Mouse (Mus musculus) liver, postnatal 0 days (tissue): ENCODE data around the gene Slc10a6. TPM values are rescaled to one million over a fixed set of nuclear protein-coding genes. Genes with fewer than 3 reads are reported as not detected.
A peak's percentile ranks its signal among the peaks of the same experiment; 100 is the strongest.

Source experiments
- ATAC-seq: fragments of 200-750 bp; cut with Nextera tagmentation; 2 replicates; pipeline ENCODE4 v1.8.0; 2017; ENCODE audit warnings: mild to moderate bottlenecking, moderate library complexity
- DNase-seq: peaks from one replicate; pipeline ENCODE4 v3.0.0-alpha.2; 2016
- H3K27ac ChIP-seq: fragments of 300-500 bp; sonication (generic); 2 replicates; pipeline ENCODE4 v1.5.1; 2014; ENCODE audit warnings: antibody characterized with exemption, moderate library complexity, mild to moderate bottlenecking, low read depth
- H3K27me3 ChIP-seq: fragments of 300-500 bp; sonication (generic); 2 replicates; pipeline ENCODE4 v1.6.1; 2014; ENCODE audit warnings: low read length, control low read depth, mixed read lengths; ENCODE audit not compliant: insufficient read depth
- H3K36me3 ChIP-seq: fragments of 300-500 bp; sonication (generic); replicated peaks from 2 replicates; pipeline ENCODE4 v1.6.1; 2014; ENCODE audit warnings: mild to moderate bottlenecking, control low read depth, low read length, moderate library complexity, mixed read lengths; ENCODE audit not compliant: insufficient read depth
- H3K4me1 ChIP-seq: fragments of 300-500 bp; sonication (generic); 2 replicates; pipeline ENCODE4 v1.6.1; 2014; ENCODE audit warnings: antibody characterized with exemption, mild to moderate bottlenecking, control low read depth; ENCODE audit not compliant: insufficient read depth
- H3K4me2 ChIP-seq: fragments of 300-500 bp; sonication (generic); 2 replicates; pipeline ENCODE4 v1.6.1; 2014; ENCODE audit warnings: low read depth, mild to moderate bottlenecking, low read length, moderate library complexity, mixed read lengths
- H3K4me3 ChIP-seq: fragments of 300-500 bp; sonication (generic); 2 replicates; pipeline ENCODE4 v1.5.1; 2014; ENCODE audit warnings: low read depth, low read length
- H3K9ac ChIP-seq: fragments of 300-500 bp; sonication (generic); replicated peaks from 2 replicates; pipeline ENCODE4 v1.6.1; 2014; ENCODE audit warnings: mild to moderate bottlenecking, moderate library complexity
- H3K9me3 ChIP-seq: fragments of 300-500 bp; sonication (generic); 2 replicates; pipeline ENCODE4 v1.6.1; 2016; ENCODE audit warnings: mild to moderate bottlenecking, control low read depth, low read length, mixed read lengths
- CTCF ChIP-seq: sonication (generic); IDR thresholded peaks from 2 replicates; pipeline ENCODE4 v1.5.1; 2016; ENCODE audit warnings: antibody characterized with exemption, low read depth
- EP300 ChIP-seq: IDR thresholded peaks from 2 replicates; pipeline ENCODE4 v1.6.1; 2016; ENCODE audit warnings: antibody characterized with exemption, low read depth, mild to moderate bottlenecking
- WGBS: fragments of 180-500 bp; shearing (Covaris S2); extraction: QIAGEN DNeasy Blood & Tissue Kit; methylation state at CpG from one replicate; pipeline ENCODE4 v1.1.7; 2014; ENCODE audit not compliant: insufficient replicate concordance; 5-methylcytosine and 5-hydroxymethylcytosine counted together
- polyA plus RNA-seq: library from polyadenylated mRNA; unstranded; fragments of >200 nt; fragmentation: Nextera tagmentation; extraction: Ambion mirVana; gene quantifications from 2 replicates; pipeline ENCODE4 v1.2.1, GENCODE M21; 2015

The Slc10a6 gene
- polyA plus RNA-seq, 1 experiment from 2014 or later: 0.09 TPM

DNA sequence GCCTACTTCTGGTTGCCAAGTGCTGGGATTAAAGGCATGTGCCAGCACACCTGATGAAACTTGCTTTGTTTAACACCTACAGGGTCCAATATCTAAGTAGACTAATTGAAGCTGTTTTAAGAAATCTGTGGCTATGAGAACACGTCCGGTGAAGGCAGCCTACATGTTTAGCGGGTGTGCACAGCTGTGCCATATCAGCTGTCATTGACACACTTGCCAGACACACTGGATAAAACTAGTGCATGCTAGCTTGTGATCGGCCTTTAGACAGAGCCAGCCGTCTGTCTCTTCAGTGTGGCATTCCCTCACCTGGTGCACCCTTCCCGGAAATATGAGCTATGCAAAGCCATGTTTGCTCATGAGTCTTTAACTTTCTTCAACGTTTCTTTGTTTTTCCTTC, 37.4 kb downstream of the Slc10a6 start:
- 78% methylated on average over 7 of the region's 7 CpGs for WGBS
- TF ChIP-seq EP300 (no peak), CTCF (no peak)
- ATAC-seq: no peak

DNA sequence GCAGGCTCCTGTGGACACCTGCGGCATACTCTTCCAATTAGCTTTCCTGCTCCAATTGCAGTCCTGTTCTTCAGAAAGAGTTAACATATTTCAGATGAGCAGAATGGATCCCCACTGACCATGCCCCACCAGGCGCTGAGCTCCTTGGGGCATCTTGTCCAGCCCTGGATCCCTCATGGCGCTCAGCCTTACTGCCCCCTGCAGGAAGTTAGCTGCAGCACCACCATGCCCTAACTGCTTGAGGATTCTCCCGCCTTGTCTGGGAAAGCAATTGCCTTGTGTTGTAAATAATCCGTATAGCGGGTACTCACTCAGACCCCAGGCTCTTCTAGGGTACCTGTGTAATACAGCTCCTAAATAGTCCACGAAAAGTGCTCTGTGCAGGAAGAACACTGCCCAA, 42.0 kb downstream of the Slc10a6 start:
- 78% methylated on average over 7 of the region's 7 CpGs for WGBS
- Histone ChIP-seq H3K4me1 (no peaks in the 10 kb centered on the region), H3K27ac (no peak overlapping the region), H3K4me3 (no peak overlapping the region), H3K9me3 (no peaks in the 10 kb centered on the region), H3K36me3 (no peaks in the 10 kb centered on the region), H3K4me2 (no peak overlapping the region), H3K9ac (no peak overlapping the region), H3K27me3 (no peaks in the 10 kb centered on the region)
- ATAC-seq: no peak
- TF ChIP-seq CTCF (peak; percentile 48), EP300 (no peak)
- DNase-seq: no peak

More for the DNA sequence above, 37.4 kb downstream of the Slc10a6 start:
- no peak overlapping the region for H3K9ac ChIP-seq
- no peaks in the 10 kb centered on the region for H3K9me3 ChIP-seq
- H3K27me3 ChIP-seq: no peaks in the 10 kb centered on the region
- no peak overlapping the region for H3K27ac ChIP-seq
- peaks cover 6% of the 10 kb centered on the region; the same call in 1 of the 2 replicates for H3K4me1 ChIP-seq
- no peak overlapping the region for H3K4me3 ChIP-seq
- no peak overlapping the region for H3K4me2 ChIP-seq
- no peaks in the 10 kb centered on the region for H3K36me3 ChIP-seq
- DNase-seq: no peak

DNA sequence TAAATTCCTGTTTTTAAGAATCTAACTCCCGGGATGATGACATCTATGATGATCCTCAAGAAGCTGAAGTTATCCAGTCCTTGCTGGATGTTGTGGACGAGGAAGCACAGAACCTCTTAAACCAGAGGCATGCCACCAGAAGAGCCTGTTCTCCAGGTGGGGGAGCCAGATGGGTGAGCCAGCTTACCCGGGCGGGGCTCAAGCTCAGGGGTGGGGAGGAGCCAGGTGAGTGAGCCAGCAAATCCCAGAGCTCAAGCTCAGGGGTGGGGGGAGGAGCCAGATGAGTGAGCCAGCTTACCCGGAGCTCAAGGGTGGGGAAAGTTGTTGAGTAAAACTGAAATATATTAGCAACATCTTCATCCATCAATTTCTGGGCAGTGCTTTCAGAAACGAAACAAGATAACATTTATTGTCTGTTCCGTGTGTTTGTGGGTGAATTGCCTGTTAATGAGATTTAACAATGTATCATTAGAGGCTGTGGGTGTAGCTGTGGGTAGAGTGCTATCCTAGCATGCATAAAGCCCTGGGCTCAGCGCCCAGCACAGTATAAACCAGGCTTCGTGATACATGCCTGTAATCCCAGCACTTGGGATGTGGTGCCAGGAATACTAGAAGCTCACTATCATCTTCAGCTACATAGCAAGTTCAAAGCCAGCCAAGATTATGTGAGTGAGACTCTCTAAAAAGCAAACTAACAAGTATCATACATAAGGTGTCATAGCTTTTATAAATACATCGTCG, 49.4 kb downstream of the Slc10a6 start:
- no peak for TF ChIP-seq EP300
- TF ChIP-seq CTCF: no peak

GRCm38 (mm10) chr5:103569446-103569845, 59.8 kb downstream of the Slc10a6 start:
- TF ChIP-seq CTCF: no peak
- TF ChIP-seq EP300: no peak
- WGBS: 78% methylated on average over 9 of the region's 9 CpGs
- no peaks in the 10 kb centered on the region for H3K4me1 ChIP-seq

More for the DNA sequence above, 49.4 kb downstream of the Slc10a6 start:
- no peaks in the 10 kb centered on the region for H3K36me3 ChIP-seq
- H3K4me3 ChIP-seq: no peak overlapping the region
- no peak overlapping the region for H3K27ac ChIP-seq
- H3K9me3 ChIP-seq: no peaks in the 10 kb centered on the region
- no peak overlapping the region for H3K9ac ChIP-seq
- H3K27me3 ChIP-seq: no peaks in the 10 kb centered on the region
- ATAC-seq (no peak), DNase-seq (no peak)
- no peak overlapping the region for H3K4me2 ChIP-seq
- no peaks in the 10 kb centered on the region for H3K4me1 ChIP-seq
- 62% methylated on average over 11 of the region's 11 CpGs for WGBS

DNA sequence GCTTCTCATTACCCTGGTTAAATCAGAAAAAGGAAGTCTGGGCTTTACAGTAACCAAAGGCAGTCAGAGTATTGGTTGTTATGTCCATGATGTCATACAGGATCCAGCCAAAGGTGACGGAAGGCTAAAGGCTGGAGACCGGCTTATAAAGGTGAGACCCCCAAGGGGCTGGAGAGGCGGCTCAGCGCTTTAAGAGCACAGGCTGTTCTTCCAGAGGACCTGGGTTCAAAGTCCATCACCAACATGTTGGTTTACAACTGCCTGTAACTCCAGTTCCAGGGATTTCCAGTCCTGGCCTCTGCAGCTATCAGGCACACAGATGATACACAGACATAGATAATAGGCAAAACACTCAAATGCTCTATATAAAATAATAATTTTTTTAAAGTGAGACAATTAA, 61.2 kb downstream of the Slc10a6 start:
- no peak for TF ChIP-seq CTCF
- TF ChIP-seq EP300: no peak
- ATAC-seq (no peak), DNase-seq (no peak)
- 73% methylated on average over 4 of the region's 4 CpGs for WGBS
- Histone ChIP-seq H3K4me1 (no peaks in the 10 kb centered on the region), H3K9me3 (no peaks in the 10 kb centered on the region), H3K27me3 (no peaks in the 10 kb centered on the region), H3K36me3 (no peaks in the 10 kb centered on the region), H3K27ac (no peak overlapping the region), H3K9ac (no peak overlapping the region), H3K4me3 (no peak overlapping the region), H3K4me2 (no peak overlapping the region)

More at GRCm38 (mm10) chr5:103569446-103569845, 59.8 kb downstream of the Slc10a6 start:
- no peak overlapping the region for H3K4me2 ChIP-seq
- no peak overlapping the region for H3K4me3 ChIP-seq
- no peaks in the 10 kb centered on the region for H3K36me3 ChIP-seq
- H3K27ac ChIP-seq: no peak overlapping the region
- no peak overlapping the region for H3K9ac ChIP-seq
- no peak for ATAC-seq
- DNase-seq: no peak
- H3K27me3 ChIP-seq: no peaks in the 10 kb centered on the region
- H3K9me3 ChIP-seq: no peaks in the 10 kb centered on the region

DNA sequence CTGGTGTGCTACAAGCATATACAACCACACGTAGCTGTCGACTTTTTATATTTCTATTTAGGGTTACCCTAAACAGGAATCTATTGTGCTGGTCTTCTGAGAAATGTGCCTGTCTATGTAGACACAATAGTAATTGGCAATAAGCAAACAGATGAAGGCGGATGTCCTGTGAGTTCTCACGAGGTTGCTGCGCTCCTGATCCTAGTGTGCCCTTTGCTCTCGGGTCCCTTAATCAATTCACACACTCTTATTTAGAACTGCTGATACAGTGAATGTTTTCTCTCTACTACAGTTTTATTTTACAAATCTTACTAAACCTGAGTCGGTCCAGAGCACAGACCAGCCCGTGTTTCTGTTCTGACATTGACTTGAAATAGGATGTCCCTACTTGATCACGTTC, 68.7 kb downstream of the Slc10a6 start:
- DNase-seq (no peak), ATAC-seq (no peak)
- Histone ChIP-seq H3K27me3 (no peaks in the 10 kb centered on the region), H3K4me3 (no peak overlapping the region), H3K9me3 (no peaks in the 10 kb centered on the region), H3K4me2 (no peak overlapping the region), H3K9ac (no peak overlapping the region), H3K4me1 (no peaks in the 10 kb centered on the region), H3K27ac (no peak overlapping the region), H3K36me3 (no peaks in the 10 kb centered on the region)
- WGBS: 79% methylated on average over 9 of the region's 9 CpGs
- TF ChIP-seq CTCF (no peak), EP300 (no peak)

Other genes with a start within 250 kb of the Slc10a6 start
- gene Ptpn13, start 204.2 kb downstream of the Slc10a6 start, polyA plus RNA-seq: 0.38 and 0.43 TPM in 2 replicates
- not detected in 2 replicates for gene 1700016H13Rik, start 26.6 kb upstream of the Slc10a6 start, polyA plus RNA-seq
- 4.7 and 5.0 TPM in 2 replicates for gene Aff1, start 63.0 kb upstream of the Slc10a6 start, polyA plus RNA-seq